Mouse (Mus musculus): ENCODE results near the gene Slc44a5.

GRCm38 (mm10) chr3:154222141-154222591, 248.9 kb downstream of the Slc44a5 start:
- TF ChIP-seq POLR2A (IDR thresholded peaks at IDR 0.05; ENCODE audit: extremely low read depth, insufficient read depth, low read length) (no peak), CTCF (IDR thresholded peaks at IDR 0.05; ENCODE audit: low read depth, low read length) (no peak)
